Mouse (Mus musculus) adipose tissue, adult 10 weeks (tissue): ENCODE data around the gene Paics. TPM values are rescaled to one million over a fixed set of nuclear protein-coding genes. Genes with fewer than 3 reads are reported as not detected.

ENCODE experiments used
- polyA plus RNA-seq: library from polyadenylated mRNA; stranded (reverse); fragments of 350-450 nt; fragmentation: Illumina TruSeq; extraction: RNeasy Lipid Tissue Mini Kit (QIAGEN cat#74804); gene quantifications from one replicate; pipeline ENCODE4 v1.2.3, GENCODE M21; 2014; ENCODE audit warnings: low read depth, low replicate concordance

Paics gene
- polyA plus RNA-seq: 96.3 TPM

DNA sequence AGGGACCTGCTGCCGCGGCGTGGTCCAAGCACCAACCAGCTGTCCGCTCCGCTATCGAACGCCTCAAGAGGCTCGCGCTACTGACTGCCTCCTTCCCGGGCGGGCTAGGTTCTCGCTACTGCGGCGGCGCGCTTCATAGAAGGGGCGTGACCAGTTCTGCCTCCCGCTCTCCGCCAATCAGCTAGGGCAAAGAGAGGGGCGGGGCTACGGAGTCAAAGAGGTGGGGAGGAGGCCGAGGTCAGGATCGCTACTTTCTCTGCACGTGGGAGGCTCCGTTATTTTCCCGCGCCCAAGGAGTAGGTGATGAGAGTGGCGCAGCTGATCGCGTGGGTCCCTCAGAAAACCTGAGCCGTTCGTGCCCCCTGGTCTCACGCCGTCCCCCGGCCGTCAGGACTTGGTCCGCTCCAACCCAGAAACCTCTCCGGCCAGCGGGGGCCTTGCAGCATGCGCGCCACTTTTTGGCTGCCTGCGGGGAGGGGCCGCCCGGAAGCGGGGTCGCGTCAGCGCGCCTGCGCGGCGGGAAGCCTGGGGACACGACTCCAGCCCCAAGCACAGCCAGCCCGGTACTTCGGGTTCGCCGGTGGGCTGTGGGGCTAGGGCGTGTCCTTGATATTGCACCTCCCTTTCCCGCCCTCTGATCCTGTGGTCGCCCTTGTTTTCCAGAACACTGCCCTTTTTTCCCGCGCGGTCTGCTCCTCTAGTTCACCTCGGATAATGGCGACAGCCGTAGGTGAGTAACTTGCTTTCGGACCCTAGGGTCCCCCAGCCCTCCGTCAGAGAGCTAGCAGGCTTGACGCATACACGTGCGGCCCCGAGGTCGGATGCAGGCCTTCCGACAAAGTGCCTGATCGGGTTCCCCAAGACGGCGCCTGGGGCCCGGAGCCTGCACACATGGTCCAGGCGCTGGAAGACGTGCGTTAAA is at the start of gene Paics, which contains the start of gene Ppat:
Paics (plus strand) TSS at position 202 of the 922 bp plus-strand sequence.
Ppat (minus strand) TSS at position 473 of the 922 bp plus-strand sequence.

DNA sequence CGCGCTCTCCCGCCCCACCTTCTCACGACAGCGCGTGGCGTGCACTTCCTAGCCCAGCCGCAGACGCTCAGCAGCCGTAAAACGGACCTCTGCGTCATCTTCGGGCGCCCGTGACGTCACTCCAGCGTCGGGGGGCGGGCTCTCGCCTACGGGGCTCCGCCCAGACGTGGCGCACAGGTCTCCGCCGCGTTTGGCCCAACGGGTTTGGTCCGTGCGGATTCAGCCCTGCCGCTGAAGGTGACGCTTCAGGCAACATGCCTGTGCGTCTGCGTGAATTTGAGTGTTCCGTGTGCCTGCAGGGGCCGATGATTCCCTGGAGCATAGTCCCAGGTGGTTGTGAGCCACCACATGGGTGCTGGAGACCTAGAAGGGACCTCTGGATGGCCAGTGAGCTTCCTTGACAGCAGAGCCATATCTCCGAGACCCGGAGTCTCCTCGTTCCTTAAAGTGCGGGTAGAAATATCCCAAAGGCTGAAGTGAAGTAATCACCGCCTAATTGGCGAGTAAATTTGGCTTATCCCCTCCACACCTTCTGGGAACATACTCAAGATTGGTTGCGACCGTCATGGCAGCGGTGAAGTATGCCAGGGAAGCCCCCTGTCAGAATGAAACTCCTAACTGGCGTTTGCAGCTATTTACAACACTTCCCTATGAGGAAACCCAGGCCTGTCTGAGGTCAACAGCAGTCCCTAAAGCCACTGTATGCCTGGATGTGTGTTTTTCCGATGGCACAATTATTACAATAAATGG is 45.5 kb upstream of the Paics start, which contains the start of gene Aasdh:
Aasdh (minus strand) TSS at position 110 of the 750 bp plus-strand sequence.

DNA sequence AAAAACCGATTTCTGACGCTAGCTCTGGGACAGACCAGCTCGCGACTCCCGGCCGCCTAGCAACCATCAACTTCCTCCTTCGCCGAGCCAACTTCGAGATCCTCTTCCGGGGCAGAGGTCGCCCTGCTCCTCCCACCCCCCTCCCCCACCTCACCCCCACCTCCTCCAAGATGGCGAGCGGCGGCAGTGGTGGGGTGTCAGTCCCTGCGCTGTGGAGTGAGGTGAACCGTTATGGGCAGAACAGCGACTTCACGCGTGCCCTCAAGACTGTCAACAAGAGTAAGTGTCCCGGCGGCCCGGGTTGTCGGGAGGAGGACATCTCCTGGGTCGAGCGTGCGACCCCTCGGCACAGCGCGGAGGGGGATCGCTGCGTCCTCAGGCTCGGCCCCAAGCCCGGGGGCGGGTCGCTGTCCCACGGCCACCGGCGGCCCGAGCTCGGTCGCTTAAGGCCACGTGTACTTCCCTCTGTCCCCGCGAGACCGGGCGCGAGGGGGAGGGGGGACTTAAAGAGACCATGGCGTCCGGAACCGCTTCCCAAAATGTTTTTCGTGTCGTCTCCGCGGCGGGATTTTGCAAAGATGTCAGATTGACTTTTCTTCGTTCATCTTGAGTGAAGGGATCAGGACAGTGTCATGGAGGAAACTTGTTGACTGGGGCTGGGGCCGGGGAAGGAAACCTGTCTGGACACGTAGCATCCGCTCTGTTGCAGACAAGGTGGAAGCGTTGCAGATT is 23.6 kb downstream of the Paics start, which contains the start of gene Srp72:
Srp72 (plus strand) TSS at position 130 of the 732 bp plus-strand sequence.

DNA sequence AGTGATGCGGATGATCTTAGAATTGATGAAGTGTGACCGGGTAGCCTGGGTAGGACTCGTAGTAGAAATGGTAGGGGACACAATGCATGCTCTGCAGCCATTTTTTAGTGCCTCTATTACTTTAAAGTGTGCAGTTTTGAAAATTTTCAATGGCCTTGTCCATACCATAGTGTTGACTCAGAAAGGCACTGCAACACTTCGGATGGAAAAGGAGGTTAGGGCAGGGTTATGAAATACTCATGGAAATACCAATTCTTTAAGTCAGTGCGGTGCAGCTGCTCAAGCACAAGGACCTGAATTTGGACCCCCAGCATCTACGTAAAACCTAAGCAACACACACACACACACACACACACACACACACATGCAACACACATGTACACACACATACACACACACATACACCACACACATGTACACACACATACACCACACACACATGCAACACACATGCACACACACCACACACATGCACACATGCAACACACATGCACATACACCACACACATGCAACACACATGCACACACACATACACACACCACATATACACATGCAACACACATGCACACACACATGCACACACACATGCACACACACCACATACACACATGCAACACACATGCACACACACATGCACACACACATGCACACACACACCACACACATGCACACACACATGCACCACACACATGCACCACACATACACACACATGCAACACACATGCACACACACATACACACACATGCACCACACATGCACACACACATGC is 53.1 kb downstream of the Paics start, which contains the start of gene Arl9:
Arl9 (plus strand) TSS at position 5 of the 771 bp plus-strand sequence.

DNA sequence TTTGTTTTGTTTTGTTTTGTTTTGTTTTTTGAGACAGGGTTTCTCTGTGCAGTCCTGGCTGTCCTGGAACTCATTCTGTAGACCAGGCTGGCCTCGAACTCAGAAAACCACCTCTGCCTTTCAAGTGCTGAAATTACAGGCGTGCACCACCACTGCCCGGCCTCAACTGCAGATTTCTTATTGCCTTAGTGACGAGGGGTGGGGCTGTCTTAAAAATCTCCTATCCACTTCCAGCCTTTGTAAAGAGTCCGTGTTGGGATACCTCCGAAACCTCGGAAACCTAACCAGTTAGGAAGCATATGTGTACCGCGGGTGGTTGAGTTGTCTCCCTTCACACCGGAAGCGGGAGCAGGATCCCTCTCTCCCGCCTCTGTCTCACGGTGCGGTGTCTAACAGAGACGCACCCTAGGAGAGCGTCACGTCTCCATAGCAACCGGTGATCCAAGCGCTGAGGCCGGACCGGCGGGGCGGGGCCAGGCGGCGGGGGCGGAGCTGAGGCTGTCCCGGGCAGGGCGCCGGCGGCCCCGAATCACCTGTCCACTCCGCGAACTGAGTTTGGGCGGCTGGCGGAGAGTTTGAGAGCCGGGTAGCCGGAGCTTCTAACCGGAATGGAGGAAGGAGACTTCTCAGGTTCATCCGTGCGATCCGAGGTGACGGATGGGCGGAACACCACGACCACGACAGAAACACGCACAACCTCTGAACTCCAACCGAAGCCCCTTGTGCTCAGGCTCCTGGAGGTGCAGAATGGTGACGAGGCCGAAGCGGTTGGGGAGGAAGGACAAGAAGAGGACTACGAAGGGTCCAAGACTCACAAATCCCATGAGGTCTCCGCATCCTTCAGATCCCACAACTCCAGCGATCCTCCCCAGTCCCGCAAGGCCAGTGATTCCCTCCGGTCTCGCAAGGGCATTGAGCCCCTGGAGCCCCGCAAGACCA is 64.7 kb downstream of the Paics start, which contains the start of gene Thegl:
Thegl (plus strand) TSS at position 480 of the 939 bp plus-strand sequence.

Other genes with a start within 250 kb of the Paics start
- 18.8 TPM for gene Aasdh, start 45.8 kb upstream of the Paics start, polyA plus RNA-seq
- 13.2 TPM for gene Ppat, start 271 bp downstream of the Paics start, polyA plus RNA-seq
- gene Srp72, start 23.4 kb downstream of the Paics start, polyA plus RNA-seq: 87.8 TPM
- gene Arl9, start 52.7 kb downstream of the Paics start, polyA plus RNA-seq: 6.9 TPM
- 4.1 TPM for gene Thegl, start 64.7 kb downstream of the Paics start, polyA plus RNA-seq
- gene Hopx, start 163.8 kb downstream of the Paics start, polyA plus RNA-seq: 78.2 TPM